Mouse (Mus musculus): ENCODE measurements around the gene Ric3.

GRCm38 (mm10) chr7:109031331-109031730 is 51.8 kb downstream of the Ric3 start:
- TF ChIP-seq POLR2A (IDR thresholded peaks at IDR 0.05; ENCODE audit: insufficient read depth, low read depth, low read length), result no peak
- TF ChIP-seq CTCF (IDR thresholded peaks at IDR 0.05), result no peak
- no peak for TF ChIP-seq EP300 (IDR thresholded peaks at IDR 0.05; ENCODE audit: insufficient read depth, low read depth, low read length)

Measured in heart, adult 2 months (tissue).